Comparison of ENCODE assay signal across 5 mouse cellular contexts in genomic region chr16:31466106-31466505, GRCm38 (mm10).
"Had no signal": no experiment of that assay in that cellular context is flagged by ENCODE, and none has a peak within 500 bp of the region (broad histone marks: within the 10 kb centered on the region; RNA-seq: fewer than 3 reads in every experiment).

No protein-coding gene starts in this region.

- DNase-seq: thymus, adult 18-20 months; thymus, adult 2 months had no signal

- H3K4me3 ChIP-seq: neural tube, embryonic 13.5 days; neural tube, embryonic 15.5 days; stomach, embryonic 15.5 days had no signal

- H3K4me1 ChIP-seq: neural tube, embryonic 15.5 days; stomach, embryonic 15.5 days had no signal

- H3K4me2 ChIP-seq: neural tube, embryonic 13.5 days; neural tube, embryonic 15.5 days; stomach, embryonic 15.5 days had no signal

- H3K27me3 ChIP-seq: neural tube, embryonic 13.5 days; stomach, embryonic 15.5 days had no signal

- H3K27ac ChIP-seq: neural tube, embryonic 13.5 days; neural tube, embryonic 15.5 days; stomach, embryonic 15.5 days had no signal

- H3K36me3 ChIP-seq: neural tube, embryonic 13.5 days; neural tube, embryonic 15.5 days; stomach, embryonic 15.5 days had no signal

- H3K9ac ChIP-seq: neural tube, embryonic 13.5 days; neural tube, embryonic 15.5 days; stomach, embryonic 15.5 days had no signal

- H3K9me3 ChIP-seq: neural tube, embryonic 13.5 days; neural tube, embryonic 15.5 days; stomach, embryonic 15.5 days had no signal
